Mouse (Mus musculus): Measurements from ENCODE around the gene Auh.

DNA sequence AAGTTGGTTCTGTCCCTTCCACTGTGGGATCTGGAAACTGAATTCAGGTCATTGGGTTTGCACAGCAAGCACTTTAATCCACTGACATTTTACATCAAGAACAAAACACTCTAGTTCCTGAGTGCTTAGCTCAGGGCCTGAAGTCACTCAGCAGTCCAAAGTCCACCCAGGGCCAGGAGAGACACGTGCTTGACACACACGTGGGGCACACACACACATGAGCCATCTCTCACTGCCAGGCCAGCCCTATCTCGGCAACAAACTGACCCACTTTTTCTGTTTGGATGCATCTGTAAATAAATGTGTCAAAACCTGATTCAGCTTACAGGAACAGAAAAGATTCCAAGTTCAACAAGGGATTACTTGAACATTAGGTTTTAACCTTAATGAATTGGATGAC is 45.2 kb upstream of the Auh start:
- TF ChIP-seq POLR2A (IDR thresholded peaks at IDR 0.05; ENCODE audit: low read depth, low read length) (no peak), HCFC1 (IDR thresholded peaks at IDR 0.05; ENCODE audit: low read depth, low read length) (no peak), CTCF (conservative IDR thresholded peaks at IDR 0.05 in 1 of 2, IDR thresholded peaks at IDR 0.05 in 1 of 2; ENCODE audit: low read depth in 2 of 2, low read length in 2 of 2) (no peak), USF2 (conservative IDR thresholded peaks at IDR 0.05; ENCODE audit: low read depth, low read length) (no peak), CHD2 (IDR thresholded peaks at IDR 0.05; ENCODE audit: low read length) (no peak), ZC3H11A (IDR thresholded peaks at IDR 0.05; ENCODE audit: low read depth, low read length) (no peak), USF1 (IDR thresholded peaks at IDR 0.05; ENCODE audit: low read depth, low read length) (no peak), E2F4 (IDR thresholded peaks at IDR 0.05; ENCODE audit: insufficient replicate concordance, low read depth, low read length) (no peak), MEF2A (IDR thresholded peaks at IDR 0.05; ENCODE audit: borderline replicate concordance, low read depth, low read length) (no peak)
